11 mouse cellular contexts compared by ENCODE assay signal in the genomic region with DNA sequence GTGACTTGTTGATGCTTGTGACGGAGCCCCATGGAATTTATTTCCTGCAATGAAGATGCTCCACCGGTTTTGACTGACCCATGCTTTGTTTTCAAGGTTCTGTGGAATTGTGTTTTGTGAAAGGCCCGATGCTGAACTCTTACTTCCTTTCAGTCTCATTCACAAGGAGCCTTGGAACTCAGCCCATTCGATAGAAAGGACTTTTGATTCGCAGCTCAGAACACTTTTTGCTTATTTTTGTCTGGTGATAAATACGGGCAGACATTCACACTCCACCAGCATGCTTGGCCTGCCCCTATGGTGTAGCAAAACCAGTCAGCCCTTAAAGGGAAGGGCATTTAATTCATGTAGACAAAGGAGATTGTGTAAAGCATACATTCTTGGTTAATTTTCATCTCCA. TPM values are rescaled to one million over a fixed set of nuclear protein-coding genes. Genes with fewer than 3 reads are reported as not detected.
A peak's percentile ranks its signal among the peaks of the same experiment; 100 is the strongest.
DNase-seq lines count a peak whose midpoint lies in the region; ATAC-seq lines count a peak whose summit lies in the region.
"Had no signal": no experiment of that assay in that cellular context is flagged by ENCODE, and none has a peak within 500 bp of the region (broad histone marks: within the 10 kb centered on the region; RNA-seq: fewer than 3 reads in every experiment).

No protein-coding gene starts in this region.

- no peaks in the 10 kb centered on the region for H3K9me3 ChIP-seq in midbrain, embryonic 13.5 days
- H3K9me3 ChIP-seq in midbrain, embryonic 11.5 days (ENCODE audit: control insufficient read depth, low read length), result no peaks in the 10 kb centered on the region
- no peaks in the 10 kb centered on the region for H3K9me3 ChIP-seq in heart, embryonic 14.5 days (ENCODE audit: control insufficient read depth, low read length)
- no peaks in the 10 kb centered on the region for H3K9me3 ChIP-seq in neural tube, embryonic 14.5 days (ENCODE audit: control insufficient read depth, low read length)

- peak; percentile 51 to 58 for DNase-seq in heart, adult 18-20 months
- no peak for DNase-seq in heart, adult 8-10 months (ENCODE audit: low spot score)
- no peak for DNase-seq in midbrain, embryonic 11.5 days (ENCODE audit: low spot score, missing footprints)
- no peak for DNase-seq in embryo, embryonic 11 days
- DNase-seq in embryo, embryonic 10 days (ENCODE audit: low spot score), result no peak
- DNase-seq: gastrocnemius, postnatal 14 days had no signal

- no peak overlapping the region for H3K4me2 ChIP-seq in midbrain, embryonic 13.5 days (replicated peaks)
- H3K4me2 ChIP-seq in midbrain, embryonic 11.5 days, result no peak overlapping the region
- no peak overlapping the region for H3K4me2 ChIP-seq in heart, embryonic 14.5 days (ENCODE audit: low read length)
- H3K4me2 ChIP-seq in neural tube, embryonic 14.5 days (ENCODE audit: low read depth, low read length), result no peak overlapping the region

- H3K9ac ChIP-seq in midbrain, embryonic 13.5 days (replicated peaks), result no peak overlapping the region
- no peak overlapping the region for H3K9ac ChIP-seq in midbrain, embryonic 11.5 days (ENCODE audit: low read length)
- no peak overlapping the region for H3K9ac ChIP-seq in heart, embryonic 14.5 days (ENCODE audit: low read length)
- H3K9ac ChIP-seq in neural tube, embryonic 14.5 days (replicated peaks; ENCODE audit: low read depth, low read length), result no peak overlapping the region

- no peak overlapping the region for H3K27ac ChIP-seq in midbrain, embryonic 13.5 days
- H3K27ac ChIP-seq in midbrain, embryonic 11.5 days (ENCODE audit: low read depth, low read length), result no peak overlapping the region
- peak overlapping the region; percentile 42 to 54; a peak in 3 of 4 replicates for H3K27ac ChIP-seq in heart, embryonic 14.5 days (replicated peaks in 1 of 2; ENCODE audit: control insufficient read depth in 1 of 2, insufficient read depth in 1 of 2, low read depth in 2 of 2, low read length in 2 of 2)
- H3K27ac ChIP-seq in neural tube, embryonic 14.5 days (ENCODE audit: low read depth, low read length), result peak overlapping the region; percentile 10; the same call in 1 of the 2 replicates
- H3K27ac ChIP-seq: macrophage had no signal

- WGBS in midbrain, embryonic 13.5 days, result 38% methylated on average over 6 of the region's 6 CpGs
- 66% methylated on average over 6 of the region's 6 CpGs for WGBS in midbrain, embryonic 11.5 days
- 51% methylated on average over 6 of the region's 6 CpGs for WGBS in heart, embryonic 14.5 days
- 18% methylated on average over 6 of the region's 6 CpGs for WGBS in neural tube, embryonic 14.5 days

- peaks cover 13% of the 10 kb centered on the region for H3K4me1 ChIP-seq in midbrain, embryonic 13.5 days (replicated peaks)
- no peaks in the 10 kb centered on the region for H3K4me1 ChIP-seq in midbrain, embryonic 11.5 days (ENCODE audit: control insufficient read depth, insufficient read depth, low read length)
- H3K4me1 ChIP-seq in heart, embryonic 14.5 days (ENCODE audit: control insufficient read depth in 2 of 2, insufficient read depth in 2 of 2, low read length in 2 of 2), result peaks cover 17 to 42% of the 10 kb centered on the region in 2 experiments
- H3K4me1 ChIP-seq in neural tube, embryonic 14.5 days (ENCODE audit: control insufficient read depth, insufficient read depth, low read length), result no peaks in the 10 kb centered on the region

- no peak overlapping the region for H3K4me3 ChIP-seq in midbrain, embryonic 13.5 days (replicated peaks)
- H3K4me3 ChIP-seq in midbrain, embryonic 11.5 days (ENCODE audit: low read depth, low read length), result no peak overlapping the region
- H3K4me3 ChIP-seq in heart, embryonic 14.5 days (ENCODE audit: control insufficient read depth in 1 of 2, insufficient read depth in 1 of 2, low read depth in 1 of 2, low read length in 2 of 2), result no peak overlapping the region
- H3K4me3 ChIP-seq in neural tube, embryonic 14.5 days (ENCODE audit: low read depth, low read length), result no peak overlapping the region

- 0 out of 2 replicates have a peak, but pooled peaks have one; percentile 43 for ATAC-seq in midbrain, embryonic 13.5 days
- ATAC-seq in midbrain, embryonic 11.5 days (ENCODE audit: low FRiP score), result no peak
- no peak for ATAC-seq in heart, embryonic 14.5 days (ENCODE audit: insufficient number of reproducible peaks, insufficient read depth, low FRiP score, low read depth)
- peak; percentile 68; the same call in 1 of the 2 replicates for ATAC-seq in neural tube, embryonic 14.5 days (ENCODE audit: low read depth)

- H3K36me3 ChIP-seq in midbrain, embryonic 13.5 days, result no peaks in the 10 kb centered on the region
- no peaks in the 10 kb centered on the region for H3K36me3 ChIP-seq in midbrain, embryonic 11.5 days (ENCODE audit: control insufficient read depth, insufficient read depth, low read length)
- peaks cover 38% of the 10 kb centered on the region for H3K36me3 ChIP-seq in heart, embryonic 14.5 days (ENCODE audit: control insufficient read depth, insufficient read depth, low read length)
- no peaks in the 10 kb centered on the region for H3K36me3 ChIP-seq in neural tube, embryonic 14.5 days (ENCODE audit: control insufficient read depth, insufficient read depth, low read length)

- H3K27me3 ChIP-seq in midbrain, embryonic 13.5 days, result no peaks in the 10 kb centered on the region
- no peaks in the 10 kb centered on the region for H3K27me3 ChIP-seq in midbrain, embryonic 11.5 days (ENCODE audit: control insufficient read depth, insufficient read depth, low read length)
- H3K27me3 ChIP-seq in heart, embryonic 14.5 days (ENCODE audit: control insufficient read depth, insufficient read depth, low read length), result no peaks in the 10 kb centered on the region
- H3K27me3 ChIP-seq in neural tube, embryonic 14.5 days (ENCODE audit: control insufficient read depth, insufficient read depth, low read length), result no peaks in the 10 kb centered on the region
- H3K27me3 ChIP-seq: CH12.LX had no signal

RNA-seq across cellular contexts. Expression of gene Fam198b, which starts 19.5 kb away (rescaled TPM):
- total RNA-seq in heart, adult 18-20 months (2021), result 10 to 100 TPM in 1 of 2 experiments, 1 to 10 TPM in 1; 8.6 to 11.9 TPM
- total RNA-seq in heart, adult 8-10 months (2022), result 10 to 100 TPM in 3 of 4 experiments, 1 to 10 TPM in 1; 10.0 to 15.6 (median 15.2) TPM
- 0.89 and 1.9 TPM in 2 replicates for polyA plus RNA-seq in midbrain, embryonic 13.5 days (2015; fragmentation: Nextera tagmentation; extraction: Ambion mirVana)
- 0.73 and 0.77 TPM in 2 replicates for polyA plus RNA-seq in midbrain, embryonic 11.5 days (2014; fragmentation: Nextera tagmentation; extraction: Ambion mirVana)
- 46.9 and 60.9 TPM in 2 replicates for polyA plus RNA-seq in heart, embryonic 14.5 days (2014; fragmentation: Nextera tagmentation; extraction: Ambion mirVana)
- polyA plus RNA-seq in neural tube, embryonic 14.5 days (2014; fragmentation: Nextera tagmentation; extraction: Ambion mirVana), result 2.0 and 4.9 TPM in 2 replicates

RNA-seq across cellular contexts. Expression of gene Tmem144, which starts 51.2 kb away (rescaled TPM):
- total RNA-seq in heart, adult 18-20 months (2021), result 10 to 100 TPM; 16.4 to 18.8 TPM
- total RNA-seq in heart, adult 8-10 months (2022), result 10 to 100 TPM; 14.9 to 20.3 (median 16.1) TPM
- 1.3 TPM in 2 replicates for polyA plus RNA-seq in midbrain, embryonic 13.5 days (2015; fragmentation: Nextera tagmentation; extraction: Ambion mirVana)
- polyA plus RNA-seq in midbrain, embryonic 11.5 days (2014; fragmentation: Nextera tagmentation; extraction: Ambion mirVana), result 2.0 and 3.4 TPM in 2 replicates
- 12.4 and 16.2 TPM in 2 replicates for polyA plus RNA-seq in heart, embryonic 14.5 days (2014; fragmentation: Nextera tagmentation; extraction: Ambion mirVana)
- 1.2 and 1.4 TPM in 2 replicates for polyA plus RNA-seq in neural tube, embryonic 14.5 days (2014; fragmentation: Nextera tagmentation; extraction: Ambion mirVana)

Comparison
In these comparisons a context has a peak if more than half of its experiments do, and no peak if none do; other contexts are left out.
1. DNase-seq: peak in heart, adult 18-20 months (2 of 2); none in heart, adult 8-10 months (single experiment), midbrain, embryonic 11.5 days (single experiment), embryo, embryonic 11 days (single experiment) and embryo, embryonic 10 days (single experiment).
2. ATAC-seq: peak in midbrain, embryonic 13.5 days (single experiment) and neural tube, embryonic 14.5 days (single experiment); none in midbrain, embryonic 11.5 days (single experiment) and heart, embryonic 14.5 days (single experiment).
3. H3K27ac ChIP-seq: peak in heart, embryonic 14.5 days (2 of 2) and neural tube, embryonic 14.5 days (single experiment); none in midbrain, embryonic 13.5 days (single experiment) and midbrain, embryonic 11.5 days (single experiment).